Mouse (Mus musculus) embryonic facial prominence, embryonic 10.5 days (tissue): ENCODE data around the gene Krt19. TPM values are rescaled to one million over a fixed set of nuclear protein-coding genes. Genes with fewer than 3 reads are reported as not detected.

Experiments used
- DNase-seq: peaks from one replicate; pipeline ENCODE4 v3.0.0-alpha.2; 2017; ENCODE audit warnings: low spot score
- H3K27ac ChIP-seq: fragments of 300-500 bp; sonication (generic); replicated peaks from 2 replicates; pipeline ENCODE4 v1.5.1; 2016; ENCODE audit warnings: mild to moderate bottlenecking
- H3K27me3 ChIP-seq: fragments of 300-500 bp; sonication (generic); replicated peaks from 2 replicates; pipeline ENCODE4 v1.6.1; 2016; ENCODE audit warnings: low read depth, mild to moderate bottlenecking; ENCODE audit not compliant: poor library complexity, severe bottlenecking
- H3K36me3 ChIP-seq: fragments of 300-500 bp; sonication (generic); replicated peaks from 2 replicates; pipeline ENCODE4 v1.6.1; 2016; ENCODE audit warnings: mild to moderate bottlenecking, moderate library complexity
- H3K4me1 ChIP-seq: fragments of 300-500 bp; sonication (generic); 2 replicates; pipeline ENCODE4 v1.6.1; 2016
- H3K4me3 ChIP-seq: fragments of 300-500 bp; sonication (generic); 2 replicates; pipeline ENCODE4 v1.5.1; 2016; ENCODE audit warnings: mild to moderate bottlenecking, moderate library complexity
- H3K9me3 ChIP-seq: fragments of 300-500 bp; sonication (generic); 2 replicates; pipeline ENCODE4 v1.6.1; 2016; ENCODE audit warnings: mild to moderate bottlenecking
- WGBS: fragments of 180-500 bp; shearing (Covaris S2); methylation state at CpG from one replicate; pipeline ENCODE4 v1.1.7; 2016; 5-methylcytosine and 5-hydroxymethylcytosine counted together
- polyA plus RNA-seq: library from polyadenylated mRNA; unstranded; fragments of >200 nt; fragmentation: Nextera tagmentation; extraction: Ambion mirVana; gene quantifications from 2 replicates; pipeline ENCODE4 v1.2.1, GENCODE M21; 2016

Krt19 gene
- 16.1 and 18.2 TPM in 2 replicates for polyA plus RNA-seq

- Histone ChIP-seq H3K27ac (no peak within 1 kb of the TSS), H3K4me3 (no peak within 1 kb of the TSS), H3K27me3 (peaks cover 41% of the 10 kb centered on the region), H3K9me3 (no peaks in the 10 kb centered on the region), H3K36me3 (no peaks in the 10 kb centered on the region), H3K4me1 (peaks cover 28% of the 10 kb centered on the region)
- 62% methylated on average over 9 of the region's 9 CpGs for WGBS
- DNase-seq: no peak
Observed at GRCm38 (mm10) chr11:100148615-100149330, at the start of gene Krt19. Gene Krt19, minus strand, starts transcription at chr11:100148665.

GRCm38 (mm10) chr11:100192992-100193391, 44.5 kb upstream of the Krt19 start, which contains the start of gene Krt9:
Gene Krt9, minus strand, starts transcription at chr11:100193246.
- Histone ChIP-seq H3K27ac (no peak within 1 kb of the TSS), H3K9me3 (no peaks in the 10 kb centered on the region), H3K4me1 (peaks cover 4% of the 10 kb centered on the region; the same call in 1 of the 2 replicates), H3K4me3 (no peak within 1 kb of the TSS), H3K36me3 (no peaks in the 10 kb centered on the region), H3K27me3 (no peaks in the 10 kb centered on the region)
- WGBS: 68% methylated on average over 9 of the region's 9 CpGs
- DNase-seq: no peak

- Histone ChIP-seq H3K4me3 (no peak overlapping the region), H3K4me1 (peaks cover 4% of the 10 kb centered on the region; the same call in 1 of the 2 replicates), H3K27ac (no peak overlapping the region), H3K36me3 (no peaks in the 10 kb centered on the region), H3K9me3 (no peaks in the 10 kb centered on the region), H3K27me3 (no peaks in the 10 kb centered on the region)
- WGBS: 94% methylated on average over 3 of the region's 3 CpGs
- no peak for DNase-seq
Observed at GRCm38 (mm10) chr11:100191820-100192219, 43.4 kb upstream of the Krt19 start.

GRCm38 (mm10) chr11:100186736-100187135, 38.3 kb upstream of the Krt19 start:
- Histone ChIP-seq H3K4me1 (no peaks in the 10 kb centered on the region), H3K27ac (no peak overlapping the region), H3K27me3 (no peaks in the 10 kb centered on the region), H3K4me3 (no peak overlapping the region), H3K9me3 (no peaks in the 10 kb centered on the region), H3K36me3 (no peaks in the 10 kb centered on the region)
- WGBS: 89% methylated on average over 8 of the region's 8 CpGs
- DNase-seq: no peak

- H3K36me3 ChIP-seq: no peaks in the 10 kb centered on the region
- DNase-seq: no peak
- WGBS: 80% methylated on average over 7 of the region's 7 CpGs
- no peaks in the 10 kb centered on the region for H3K27me3 ChIP-seq
- no peaks in the 10 kb centered on the region for H3K4me1 ChIP-seq
- H3K27ac ChIP-seq: no peak overlapping the region
- no peaks in the 10 kb centered on the region for H3K9me3 ChIP-seq
- H3K4me3 ChIP-seq: no peak overlapping the region
Observed at GRCm38 (mm10) chr11:100181725-100182124, 33.3 kb upstream of the Krt19 start.

GRCm38 (mm10) chr11:100179260-100179659, 30.8 kb upstream of the Krt19 start:
- no peaks in the 10 kb centered on the region for H3K9me3 ChIP-seq
- no peaks in the 10 kb centered on the region for H3K36me3 ChIP-seq
- no peaks in the 10 kb centered on the region for H3K27me3 ChIP-seq
- H3K4me1 ChIP-seq: no peaks in the 10 kb centered on the region
- no peak overlapping the region for H3K27ac ChIP-seq
- DNase-seq: no peak
- H3K4me3 ChIP-seq: no peak overlapping the region
- 85% methylated on average over 3 of the region's 3 CpGs for WGBS

GRCm38 (mm10) chr11:100178307-100178706, 29.8 kb upstream of the Krt19 start:
- H3K4me3 ChIP-seq: no peak overlapping the region
- H3K9me3 ChIP-seq: no peaks in the 10 kb centered on the region
- WGBS: 84% methylated on average over 5 of the region's 5 CpGs
- H3K27me3 ChIP-seq: no peaks in the 10 kb centered on the region
- H3K27ac ChIP-seq: no peak overlapping the region
- no peaks in the 10 kb centered on the region for H3K4me1 ChIP-seq
- DNase-seq: no peak
- no peaks in the 10 kb centered on the region for H3K36me3 ChIP-seq

GRCm38 (mm10) chr11:100176791-100177190, 28.3 kb upstream of the Krt19 start:
- WGBS: 81% methylated on average over 9 of the region's 9 CpGs
- Histone ChIP-seq H3K27ac (0 out of 2 replicates have a peak overlapping the region, but pooled peaks have one; percentile 10), H3K9me3 (no peaks in the 10 kb centered on the region), H3K36me3 (no peaks in the 10 kb centered on the region), H3K4me3 (no peak overlapping the region), H3K4me1 (no peaks in the 10 kb centered on the region), H3K27me3 (no peaks in the 10 kb centered on the region)
- no peak for DNase-seq

- WGBS: 32% methylated on average over 14 of the region's 14 CpGs
- peak; percentile 87 for DNase-seq
- Histone ChIP-seq H3K27me3 (no peaks in the 10 kb centered on the region), H3K4me3 (no peak overlapping the region), H3K27ac (peak overlapping the region; percentile 81), H3K9me3 (no peaks in the 10 kb centered on the region), H3K4me1 (peaks cover 18% of the 10 kb centered on the region), H3K36me3 (no peaks in the 10 kb centered on the region)
Observed at GRCm38 (mm10) chr11:100168765-100169762, 20.6 kb upstream of the Krt19 start.

- Histone ChIP-seq H3K4me1 (peaks cover 19% of the 10 kb centered on the region), H3K27ac (peak overlapping the region; percentile 24; the same call in 1 of the 2 replicates), H3K36me3 (no peaks in the 10 kb centered on the region), H3K9me3 (no peaks in the 10 kb centered on the region), H3K4me3 (no peak overlapping the region), H3K27me3 (no peaks in the 10 kb centered on the region)
- DNase-seq: peak; percentile 18
- 82% methylated on average over 8 of the region's 8 CpGs for WGBS
Observed at GRCm38 (mm10) chr11:100168071-100168470, 19.6 kb upstream of the Krt19 start.

- Histone ChIP-seq H3K27me3 (no peaks in the 10 kb centered on the region), H3K9me3 (no peaks in the 10 kb centered on the region), H3K4me3 (no peak overlapping the region), H3K4me1 (peaks cover 19% of the 10 kb centered on the region), H3K27ac (no peak overlapping the region), H3K36me3 (no peaks in the 10 kb centered on the region)
- no peak for DNase-seq
- 60% methylated on average over 7 of the region's 7 CpGs for WGBS
Observed at GRCm38 (mm10) chr11:100164392-100164791, 15.9 kb upstream of the Krt19 start.

- H3K27me3 ChIP-seq: no peaks in the 10 kb centered on the region
- no peak overlapping the region for H3K27ac ChIP-seq
- H3K36me3 ChIP-seq: no peaks in the 10 kb centered on the region
- no peaks in the 10 kb centered on the region for H3K9me3 ChIP-seq
- no peak for DNase-seq
- WGBS: 67% methylated on average over 6 of the region's 6 CpGs
- peaks cover 11% of the 10 kb centered on the region; the same call in 1 of the 2 replicates for H3K4me1 ChIP-seq
- H3K4me3 ChIP-seq: no peak overlapping the region
Observed at GRCm38 (mm10) chr11:100157908-100158477, 9.5 kb upstream of the Krt19 start.
